Mouse (Mus musculus): ENCODE data around the gene Otof.

Otof gene

DNA sequence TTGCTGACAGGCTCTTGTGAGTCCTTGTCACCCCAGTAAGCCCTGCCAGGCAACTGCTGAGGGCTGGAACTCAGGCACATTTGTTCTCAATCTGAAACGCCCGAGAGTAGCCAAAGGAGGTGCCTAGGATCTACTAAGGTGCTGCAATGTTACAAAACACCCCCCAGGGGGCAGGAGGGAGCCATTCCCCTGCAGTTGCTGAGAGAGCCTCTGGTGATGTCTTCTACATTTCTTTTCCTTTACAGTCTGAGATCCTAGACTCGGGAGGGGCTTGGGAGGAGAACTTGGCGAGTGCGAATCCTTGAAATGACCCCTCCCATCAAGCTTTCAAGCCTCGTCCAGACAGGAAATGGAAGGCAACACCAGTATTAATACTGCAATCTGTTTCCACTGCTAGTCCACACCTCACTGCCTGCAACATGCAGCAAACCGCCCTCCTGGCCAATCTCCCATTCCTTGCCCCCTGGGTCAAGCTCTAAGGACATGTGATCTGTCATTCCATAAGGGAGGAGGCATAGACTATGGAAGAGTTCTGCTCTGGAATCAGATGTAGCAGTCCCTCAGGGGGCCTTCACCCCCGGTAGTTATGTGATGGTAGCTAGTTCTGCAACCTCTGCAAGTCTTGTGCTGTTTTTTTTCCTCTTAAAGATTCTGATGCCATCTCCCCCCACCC lies 38.0 kb downstream of the Otof start:
- DNase-seq (ENCODE audit: low read depth, low spot score): peak; percentile 61

DNA sequence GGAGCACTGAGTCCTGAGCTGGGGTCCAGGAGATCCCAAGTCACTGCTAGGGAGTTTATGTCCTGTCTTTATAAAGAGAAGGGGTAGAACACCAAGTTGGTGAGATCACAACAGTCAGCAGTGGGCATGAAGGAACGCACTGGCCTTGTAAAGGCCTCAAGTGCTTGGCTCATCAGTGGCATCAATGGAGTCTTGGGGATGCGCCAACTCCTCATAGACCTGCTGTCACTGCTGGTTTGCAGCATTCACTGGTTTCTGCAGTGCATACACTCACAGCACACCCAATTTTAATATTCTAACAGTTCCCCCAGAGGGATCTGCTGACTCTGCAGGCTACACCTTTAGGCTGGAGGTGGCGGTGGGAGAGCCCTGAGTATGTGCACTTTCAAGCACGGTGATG lies 38.6 kb downstream of the Otof start:
- no peak for DNase-seq (ENCODE audit: low read depth, low spot score)

GRCm38 (mm10) chr5:30416665-30417064 lies 45.1 kb downstream of the Otof start:
- DNase-seq (ENCODE audit: low read depth, low spot score): peak; percentile 19

GRCm38 (mm10) chr5:30415876-30416275 lies 45.9 kb downstream of the Otof start:
- no peak for DNase-seq (ENCODE audit: low read depth, low spot score)

- DNase-seq (ENCODE audit: low read depth, low spot score): no peak
These were observed 46.4 kb downstream of the Otof start for GRCm38 (mm10) chr5:30415381-30415780.

DNA sequence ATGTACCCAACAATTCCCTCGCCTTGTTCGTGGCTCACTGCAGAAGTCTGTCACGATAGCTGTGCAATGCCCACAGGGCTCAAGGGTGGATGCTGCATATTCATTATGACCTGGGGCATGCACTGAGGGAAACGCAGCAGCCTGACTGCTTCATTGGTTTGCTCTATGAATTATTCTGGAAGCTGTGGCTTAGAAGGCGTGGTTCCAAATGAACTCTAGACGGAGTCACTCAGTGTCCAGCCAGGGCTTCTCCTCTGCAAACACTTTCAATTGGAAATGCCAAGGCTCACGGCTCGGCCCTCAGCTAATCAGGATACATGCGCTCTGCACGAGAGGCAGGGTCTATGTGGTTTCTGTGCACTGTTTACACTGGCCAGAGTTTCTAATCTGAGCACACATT lies 50.2 kb downstream of the Otof start:
- DNase-seq (ENCODE audit: low read depth, low spot score): no peak

DNA sequence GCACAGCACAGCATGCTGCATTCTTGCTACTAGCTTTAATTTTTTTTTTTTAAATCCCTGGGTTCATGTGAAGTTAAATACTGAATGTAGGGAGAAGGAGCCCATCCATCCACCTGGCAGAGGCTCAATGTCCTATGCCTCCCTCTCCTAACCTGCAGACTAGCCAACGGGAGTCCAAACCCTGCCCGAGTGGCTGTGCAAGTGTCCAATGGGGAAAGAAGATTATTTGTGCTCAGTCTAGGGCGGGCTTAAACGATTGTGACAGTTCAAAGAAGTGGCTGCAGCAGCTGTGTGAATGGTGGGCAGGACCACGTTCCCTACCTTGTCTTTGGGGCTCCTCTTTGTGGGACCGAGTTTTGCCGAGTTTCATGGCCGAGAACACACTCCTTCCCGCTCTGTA lies 54.9 kb downstream of the Otof start:
- DNase-seq (ENCODE audit: low read depth, low spot score): peak; percentile 33

DNA sequence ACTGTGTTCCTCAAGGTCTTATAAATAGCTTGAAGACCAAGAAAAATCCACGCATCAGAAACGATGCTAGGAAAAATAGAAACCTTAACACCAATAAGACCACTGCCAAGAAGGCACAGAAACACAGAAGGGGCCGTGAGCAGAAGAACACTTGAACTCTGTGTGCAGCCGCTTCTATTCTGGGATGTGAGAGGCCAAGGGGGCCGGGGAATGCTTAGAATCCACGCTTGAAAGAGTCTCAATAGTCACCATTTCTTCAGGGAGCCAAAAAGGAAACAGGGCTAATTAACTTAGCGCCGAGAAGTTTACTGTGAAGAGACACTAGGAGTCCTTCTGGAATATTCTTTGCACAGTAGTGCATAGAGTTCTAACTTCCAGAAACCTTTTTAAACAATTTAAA lies 60.6 kb downstream of the Otof start:
- no peak for DNase-seq (ENCODE audit: low read depth, low spot score)

- no peak for DNase-seq (ENCODE audit: low read depth, low spot score)
These were observed 61.2 kb downstream of the Otof start for GRCm38 (mm10) chr5:30400521-30400920.

GRCm38 (mm10) chr5:30391473-30391872 lies 70.3 kb downstream of the Otof start:
- DNase-seq (ENCODE audit: low read depth, low spot score): peak; percentile 71

GRCm38 (mm10) chr5:30389836-30390235 lies 71.9 kb downstream of the Otof start:
- DNase-seq (ENCODE audit: low read depth, low spot score): no peak

DNA sequence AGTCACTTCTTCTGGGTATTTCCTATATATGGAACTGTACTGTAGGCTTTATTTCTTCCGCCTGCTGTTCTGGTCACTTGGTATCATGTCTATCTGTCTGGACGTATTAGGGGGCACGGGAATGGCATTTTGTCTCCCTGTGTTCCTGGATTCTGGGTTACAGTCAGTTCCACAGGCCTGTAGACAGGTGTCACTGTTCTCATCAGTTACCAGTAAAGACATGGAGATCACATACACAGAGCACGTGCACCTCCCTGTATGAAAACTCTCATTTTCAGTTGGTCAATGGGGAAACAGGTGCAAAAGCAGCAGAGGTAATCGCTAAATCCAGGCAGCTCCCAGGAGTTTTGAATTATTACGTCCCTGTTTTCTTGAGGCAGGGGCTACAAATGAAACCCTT lies 74.0 kb downstream of the Otof start:
- DNase-seq (ENCODE audit: low read depth, low spot score): no peak

DNA sequence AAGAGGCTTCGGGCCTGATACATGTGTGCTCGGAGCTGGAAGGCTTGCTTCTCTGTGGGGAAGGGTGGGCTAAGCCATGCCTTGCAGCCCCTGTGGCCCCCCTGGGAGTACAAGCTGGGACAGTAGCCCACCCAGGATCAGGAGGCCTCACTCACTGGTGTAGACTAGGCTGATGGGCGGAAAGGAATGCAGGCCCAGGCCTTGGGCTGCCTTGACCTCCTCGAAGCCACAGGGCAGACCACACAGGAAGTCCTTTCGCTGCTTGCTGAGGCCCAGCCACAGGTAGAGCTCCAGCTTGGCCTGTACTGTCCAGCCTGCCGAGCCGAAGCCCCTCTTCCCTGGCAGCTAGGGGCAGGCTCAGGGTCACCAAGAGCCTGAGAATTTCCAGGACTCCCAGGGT lies 78.9 kb downstream of the Otof start:
- no peak for DNase-seq (ENCODE audit: low read depth, low spot score)

GRCm38 (mm10) chr5:30369426-30369825 lies 92.3 kb downstream of the Otof start:
- DNase-seq (ENCODE audit: low read depth, low spot score): no peak

DNA sequence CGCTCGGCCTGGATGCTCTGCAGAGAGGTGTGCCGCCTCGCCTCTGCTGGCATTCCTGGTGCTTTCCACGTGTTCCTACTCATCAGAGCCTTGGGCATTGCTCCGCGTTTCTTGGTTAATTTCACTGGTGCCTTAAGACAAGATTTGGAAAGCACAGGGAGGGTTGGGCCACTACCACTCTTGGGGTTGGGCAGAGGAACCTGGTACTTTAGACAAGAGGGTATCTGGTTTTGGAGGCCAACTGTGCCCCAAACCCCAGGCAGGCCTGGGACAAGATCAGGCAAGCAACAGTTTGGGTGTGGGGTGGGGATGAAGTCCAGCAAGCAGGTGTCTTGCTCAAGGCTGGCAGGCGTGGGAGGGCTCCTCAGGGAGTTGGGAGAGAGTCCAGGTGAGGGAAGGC lies 94.3 kb downstream of the Otof start:
- DNase-seq (ENCODE audit: low read depth, low spot score): no peak

- DNase-seq (ENCODE audit: low read depth, low spot score): no peak
These were observed 103.2 kb downstream of the Otof start for GRCm38 (mm10) chr5:30358436-30359099.

DNA sequence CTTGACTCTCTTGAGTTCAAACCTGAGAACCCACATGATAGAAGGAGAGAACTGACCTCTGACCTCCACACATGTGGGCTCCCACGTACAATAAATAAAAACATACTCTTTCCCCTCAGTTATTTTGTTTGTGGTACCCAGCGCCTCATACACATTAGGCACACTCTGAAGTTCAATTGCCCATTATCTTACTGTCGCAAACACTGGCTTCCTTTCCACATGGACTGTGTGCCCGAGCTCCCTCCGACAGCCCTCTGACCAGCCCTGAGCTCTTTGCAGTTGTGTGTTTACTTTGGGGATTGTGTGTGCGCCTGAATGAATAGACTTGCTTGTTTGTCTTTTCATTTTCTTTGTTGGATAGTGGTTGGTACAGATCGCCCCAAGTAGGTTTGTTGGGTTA lies 105.1 kb downstream of the Otof start:
- DNase-seq (ENCODE audit: low read depth, low spot score): no peak

DNA sequence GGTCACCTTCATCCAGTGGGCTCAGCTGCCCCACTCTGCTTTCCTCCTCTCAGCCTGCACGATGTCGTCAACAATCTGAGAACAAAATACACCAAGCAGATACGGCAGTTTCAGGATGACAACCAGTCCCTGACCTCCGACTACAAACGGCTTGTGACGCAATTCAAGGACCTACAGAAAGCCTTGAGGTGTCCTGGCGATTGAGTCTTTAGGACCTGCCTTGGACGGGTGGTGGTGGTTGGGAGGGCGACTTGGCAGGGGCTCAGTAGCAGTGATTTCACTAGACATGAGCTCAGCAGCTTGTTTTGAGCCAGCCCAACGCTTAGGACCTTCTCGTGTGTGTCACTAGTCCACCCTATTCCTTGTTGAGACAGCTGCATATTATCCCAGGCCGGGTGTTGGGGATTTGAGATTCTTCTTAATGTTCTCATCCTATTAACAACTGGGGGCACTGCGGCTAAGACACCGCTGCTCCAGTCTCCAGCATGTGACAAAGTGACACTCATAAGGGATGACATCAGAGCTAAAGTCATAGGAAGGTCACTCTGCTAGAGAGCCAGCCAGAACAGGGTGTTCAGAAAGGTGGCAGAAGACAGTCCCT lies 106.1 kb downstream of the Otof start:
- no peak for DNase-seq (ENCODE audit: low read depth, low spot score)

DNA sequence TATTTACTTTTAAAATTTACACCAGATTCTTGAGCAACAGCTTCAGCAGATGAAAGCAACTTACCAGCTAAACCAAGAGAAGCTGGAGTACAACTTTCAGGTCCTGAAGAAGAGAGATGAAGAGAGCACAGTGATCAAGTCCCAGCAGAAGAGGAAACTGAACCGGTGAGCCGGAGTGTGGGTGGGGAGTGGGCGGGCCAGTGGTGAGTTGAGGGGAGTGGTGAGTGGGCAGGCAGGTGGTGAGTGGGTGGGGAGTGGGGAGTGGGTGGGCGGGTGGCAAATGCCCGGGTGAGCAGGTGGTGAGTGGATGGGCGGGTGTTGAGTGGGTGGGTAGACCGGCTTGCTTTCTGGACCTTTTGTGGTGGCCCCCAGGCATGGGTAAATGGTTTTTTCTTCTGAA lies 106.6 kb downstream of the Otof start:
- DNase-seq (ENCODE audit: low read depth, low spot score): no peak

- DNase-seq (ENCODE audit: low read depth, low spot score): no peak
These were observed 108.1 kb downstream of the Otof start for GRCm38 (mm10) chr5:30353605-30354004.

DNA sequence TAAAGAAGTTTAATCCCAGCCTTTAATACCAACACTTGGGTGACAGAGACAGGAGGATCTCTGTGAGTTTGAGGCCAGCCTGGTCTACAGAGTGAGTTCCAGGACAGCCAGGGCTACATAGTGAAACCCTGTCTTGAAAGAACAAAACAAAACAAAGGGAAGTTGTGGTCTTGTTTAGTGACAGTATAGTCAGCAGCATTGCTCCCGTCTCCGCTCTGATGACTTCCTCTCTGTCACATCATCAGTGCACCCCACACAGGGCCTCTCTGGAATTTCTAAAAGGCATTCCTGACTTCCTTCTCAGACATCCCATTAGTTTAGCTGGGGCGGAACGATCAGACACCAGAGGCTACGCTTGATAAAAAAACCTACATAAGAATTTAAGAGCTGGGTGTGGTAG lies 117.8 kb downstream of the Otof start:
- no peak for DNase-seq (ENCODE audit: low read depth, low spot score)

DNA sequence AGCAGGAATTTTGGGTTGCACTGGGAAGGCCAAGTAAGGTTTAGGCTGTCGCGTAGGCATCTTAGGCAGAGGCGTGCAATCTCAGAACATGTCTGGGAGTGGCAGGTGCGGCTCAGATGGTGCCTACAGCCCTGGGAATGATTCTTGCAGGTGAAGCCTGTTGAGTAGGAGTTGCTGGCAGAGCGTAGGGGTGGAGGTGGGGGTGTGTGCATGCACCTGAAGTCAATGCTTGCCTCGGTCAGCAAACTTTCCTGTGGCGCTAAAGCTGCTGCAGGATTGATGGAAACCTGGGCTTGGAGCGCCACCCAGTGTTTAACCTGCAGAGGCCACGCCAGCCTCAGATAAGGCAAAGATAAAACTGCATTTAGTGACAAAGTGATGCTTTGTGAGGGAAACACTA lies 118.6 kb downstream of the Otof start:
- DNase-seq (ENCODE audit: low read depth, low spot score): peak; percentile 65

GRCm38 (mm10) chr5:30342601-30343015 lies 119.1 kb downstream of the Otof start:
- DNase-seq (ENCODE audit: low read depth, low spot score): peak; percentile 11

Data from ES-CJ7 (cell line).